Mouse (Mus musculus) liver, embryonic 14.5 days (tissue): ENCODE measurements around the gene Dync2li1. TPM values are rescaled to one million over a fixed set of nuclear protein-coding genes. Genes with fewer than 3 reads are reported as not detected.

Experiments used
- ATAC-seq: fragments of 200-750 bp; cut with Nextera tagmentation; 2 replicates; pipeline ENCODE4 v1.8.0; 2017; ENCODE audit warnings: moderate number of reproducible peaks, mild to moderate bottlenecking, moderate library complexity; ENCODE audit not compliant: insufficient read depth
- DNase-seq, 3 experiments: peaks; one replicate each; pipeline ENCODE4 v3.0.0-alpha.2; 2012 to 2013; ENCODE audit warnings: low read depth in 3 of 3, low spot score in 3 of 3
- H3K27ac ChIP-seq: fragments of 300-500 bp; sonication (generic); 2 replicates; pipeline ENCODE4 v1.5.1; 2014; ENCODE audit warnings: moderate library complexity, mild to moderate bottlenecking, control low read depth, inconsistent platforms
- H3K27me3 ChIP-seq: fragments of 300-500 bp; sonication (generic); 2 replicates; pipeline ENCODE4 v1.6.1; 2014; ENCODE audit warnings: mild to moderate bottlenecking, low read length, moderate library complexity; ENCODE audit not compliant: control insufficient read depth, insufficient read depth
- H3K36me3 ChIP-seq: fragments of 300-500 bp; sonication (generic); replicated peaks from 2 replicates; pipeline ENCODE4 v1.6.1; 2014; ENCODE audit warnings: low read depth; ENCODE audit not compliant: control insufficient read depth, insufficient read depth
- H3K4me1 ChIP-seq, 2 experiments: fragments of 200-500 bp in 1 of 2; fragments of 300-500 bp in 1 of 2; sonication (generic) in 1 of 2; replicated peaks; 2 replicates each; pipeline ENCODE4 v1.6.1; 2012 to 2014; ENCODE audit warnings: antibody characterized with exemption in 1 of 2, inconsistent platforms in 1 of 2, low read length in 1 of 2; ENCODE audit not compliant: control insufficient read depth in 2 of 2, insufficient read depth in 2 of 2
- H3K4me2 ChIP-seq: fragments of 300-500 bp; sonication (generic); 2 replicates; pipeline ENCODE4 v1.6.1; 2014; ENCODE audit warnings: low read depth, mild to moderate bottlenecking, control low read depth, moderate library complexity
- H3K4me3 ChIP-seq, 2 experiments: fragments of 200-500 bp in 1 of 2; fragments of 300-500 bp in 1 of 2; sonication (generic) in 1 of 2; 2 replicates each; pipeline ENCODE4 v1.5.1; 2012 to 2014; ENCODE audit warnings: low read depth in 2 of 2, low read length in 2 of 2, mild to moderate bottlenecking in 2 of 2, control low read depth in 1 of 2, inconsistent platforms in 1 of 2, moderate library complexity in 1 of 2; ENCODE audit not compliant: insufficient read depth in 1 of 2
- H3K9ac ChIP-seq: fragments of 300-500 bp; sonication (generic); replicated peaks from 2 replicates; pipeline ENCODE4 v1.6.1; 2014; ENCODE audit warnings: mild to moderate bottlenecking, control low read depth, moderate library complexity
- H3K9me3 ChIP-seq: fragments of 300-500 bp; sonication (generic); 2 replicates; pipeline ENCODE4 v1.6.1; 2016; ENCODE audit warnings: low read length, mixed read lengths; ENCODE audit not compliant: control insufficient read depth
- CTCF ChIP-seq: IDR thresholded peaks from 2 replicates; pipeline ENCODE4 v1.5.1; 2016; ENCODE audit warnings: antibody characterized with exemption, low read depth, control low read depth
- EP300 ChIP-seq: IDR thresholded peaks from 2 replicates; pipeline ENCODE4 v1.6.1; 2016; ENCODE audit warnings: antibody characterized with exemption, low read depth
- WGBS: fragments of 180-500 bp; shearing (Covaris S2); extraction: QIAGEN DNeasy Blood & Tissue Kit; methylation state at CpG from one replicate; pipeline ENCODE4 v1.1.7; 2014; ENCODE audit not compliant: insufficient replicate concordance; 5-methylcytosine and 5-hydroxymethylcytosine counted together
- polyA plus RNA-seq, 2 experiments: library from polyadenylated mRNA; depleted of rRNA in 1 of 2; stranded (reverse) in 1 of 2; unstranded in 1 of 2; fragments of >200 nt; fragmentation: Nextera tagmentation in 1 of 2; extraction: Ambion mirVana in 1 of 2; gene quantifications; 2 replicates each; pipeline versions ENCODE4 v1.2.1 to v1.2.3; 2012 to 2014

The Dync2li1 gene
- polyA plus RNA-seq (2012; rRNA removed) (0.39 and 1.1 TPM in 2 replicates), polyA plus RNA-seq (2014; fragmentation: Nextera tagmentation; extraction: Ambion mirVana) (1.5 and 1.8 TPM in 2 replicates)

DNA sequence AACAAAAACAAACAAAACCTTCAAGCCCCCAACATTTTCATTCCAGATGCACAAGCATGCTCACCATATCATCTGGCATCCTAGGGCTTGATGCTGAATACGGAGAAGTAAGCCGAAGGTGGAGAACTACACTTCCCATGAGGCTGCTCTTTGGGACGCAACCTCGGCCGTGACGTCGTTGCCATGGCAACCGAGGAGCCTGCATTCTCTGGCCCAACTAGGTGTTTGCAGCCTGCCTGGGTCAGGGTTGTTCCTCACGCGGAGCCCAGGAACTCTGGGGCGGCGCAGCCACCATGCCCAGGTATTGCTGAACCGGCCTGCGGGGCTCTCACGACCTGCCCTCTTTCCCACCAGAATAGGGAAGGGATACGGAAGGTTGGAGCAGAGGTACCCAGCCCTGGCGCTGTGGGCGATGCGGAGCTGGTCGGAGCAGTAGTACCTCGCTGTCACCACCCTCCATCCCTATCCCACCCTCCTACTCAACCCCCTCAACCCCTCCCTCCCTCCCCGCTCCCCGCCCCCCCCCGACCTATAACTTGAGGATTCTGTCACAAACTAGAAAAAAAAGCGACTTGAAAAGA lies at the start of gene Dync2li1:
Gene Dync2li1, plus strand, starts transcription at position 221 of the 581 bp plus-strand sequence.
- Histone ChIP-seq H3K9me3 (no peaks in the 10 kb centered on the region), H3K4me3 (peak within 1 kb of the TSS; percentile 39 to 45), H3K27me3 (no peaks in the 10 kb centered on the region), H3K9ac (no peak within 1 kb of the TSS), H3K4me1 (no peaks in the 10 kb centered on the region), H3K36me3 (no peaks in the 10 kb centered on the region), H3K4me2 (peak within 1 kb of the TSS; percentile 57), H3K27ac (no peak within 1 kb of the TSS)
- WGBS: 1% methylated on average over 25 of the region's 25 CpGs
- ATAC-seq (peak; percentile 79), DNase-seq (peak; percentile 54 to 62 (median 61))
- TF ChIP-seq EP300 (no peak), CTCF (no peak)

DNA sequence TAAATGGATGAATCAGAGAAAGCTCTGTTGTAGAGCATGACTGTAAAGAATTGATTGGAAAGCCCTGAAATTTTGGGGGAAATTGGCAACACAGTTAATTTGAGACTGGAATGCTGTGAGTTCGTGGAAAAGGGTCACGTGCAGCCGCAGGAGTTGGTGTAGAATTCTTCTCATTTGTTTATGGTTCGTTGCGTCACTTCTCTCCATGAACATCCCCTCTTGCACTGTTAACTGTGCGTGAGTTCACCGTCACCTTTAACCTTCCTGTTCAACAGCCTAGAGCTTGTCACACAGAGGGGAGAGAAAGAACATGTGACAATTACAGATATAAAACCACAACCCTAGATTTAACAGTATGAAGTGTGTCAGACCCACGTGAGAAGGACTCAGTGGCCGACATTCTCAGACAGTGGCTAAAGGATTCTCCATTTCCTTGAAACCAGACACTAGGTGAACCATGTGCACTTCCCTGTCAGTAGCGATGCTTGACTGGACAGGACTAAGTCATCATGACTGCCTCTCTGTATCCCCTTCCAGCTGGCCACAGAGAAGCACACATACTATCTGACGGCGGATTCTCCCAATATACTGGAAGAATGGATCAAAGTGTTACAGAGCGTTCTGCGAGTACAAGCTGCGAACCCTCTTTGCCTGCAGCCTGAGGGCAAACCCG lies 49.5 kb upstream of the Dync2li1 start:
- no peaks in the 10 kb centered on the region for H3K36me3 ChIP-seq
- no peak overlapping the region for H3K27ac ChIP-seq
- no peak overlapping the region for H3K9ac ChIP-seq
- H3K4me2 ChIP-seq: no peak overlapping the region
- peaks cover 0 to 4% of the 10 kb centered on the region in 2 experiments; a peak in 1 of 4 replicates for H3K4me1 ChIP-seq
- TF ChIP-seq EP300 (no peak), CTCF (no peak)
- no peaks in the 10 kb centered on the region for H3K27me3 ChIP-seq
- H3K9me3 ChIP-seq: no peaks in the 10 kb centered on the region
- 61% methylated on average over 16 of the region's 16 CpGs for WGBS
- no peak overlapping the region for H3K4me3 ChIP-seq
- no peak for ATAC-seq
- no peak for DNase-seq

DNA sequence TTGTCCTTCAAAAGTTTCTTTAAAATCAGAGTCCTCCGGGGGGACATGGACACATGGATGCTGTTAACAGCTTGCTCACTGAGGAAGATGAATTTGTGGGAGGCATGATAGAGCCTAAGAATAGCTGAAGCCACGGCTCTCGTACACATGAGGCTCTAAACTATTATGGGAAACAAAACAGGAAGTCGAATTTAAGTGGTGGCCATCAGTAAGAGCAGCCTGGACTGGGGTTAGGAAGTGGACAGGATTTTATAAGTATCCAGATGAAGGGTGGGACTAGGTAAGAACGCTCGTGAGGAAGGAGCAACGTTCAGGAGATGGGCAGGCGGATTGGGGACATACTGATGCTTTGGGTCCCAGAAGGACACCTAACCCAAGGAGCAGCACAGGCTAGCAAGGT lies 47.0 kb upstream of the Dync2li1 start:
- no peak overlapping the region for H3K4me3 ChIP-seq
- H3K9me3 ChIP-seq: no peaks in the 10 kb centered on the region
- 28% methylated on average over 8 of the region's 8 CpGs for WGBS
- H3K4me1 ChIP-seq: 0 out of 4 replicates have a peak, but pooled peaks cover 0 to 2% of the 10 kb centered on the region in 2 experiments
- no peak overlapping the region for H3K27ac ChIP-seq
- H3K36me3 ChIP-seq: no peaks in the 10 kb centered on the region
- no peaks in the 10 kb centered on the region for H3K27me3 ChIP-seq
- H3K4me2 ChIP-seq: no peak overlapping the region
- DNase-seq (no peak), ATAC-seq (no peak)
- TF ChIP-seq EP300 (no peak), CTCF (no peak)
- H3K9ac ChIP-seq: no peak overlapping the region

DNA sequence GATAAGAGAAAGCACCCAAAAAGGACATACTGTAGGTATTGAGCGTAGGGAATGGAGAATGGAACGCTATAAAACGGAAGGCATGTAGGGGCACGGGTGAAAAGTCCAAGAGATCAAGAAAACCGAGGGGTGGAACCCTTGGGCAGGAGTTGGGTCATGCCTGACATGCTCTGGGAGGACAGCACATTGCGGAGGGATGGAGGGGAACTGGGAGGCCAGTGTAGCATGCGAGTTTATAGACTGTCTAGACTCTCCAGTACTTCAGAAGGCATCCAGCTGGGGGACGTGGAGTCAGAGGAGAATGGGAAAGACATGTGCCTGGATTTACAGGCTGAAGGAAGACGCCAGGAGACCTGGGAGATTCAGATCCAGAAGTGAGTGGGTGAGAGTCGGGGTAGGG lies 46.5 kb upstream of the Dync2li1 start:
- 62% methylated on average over 10 of the region's 10 CpGs for WGBS
- Histone ChIP-seq H3K4me2 (no peak overlapping the region), H3K27ac (no peak overlapping the region), H3K36me3 (no peaks in the 10 kb centered on the region), H3K4me1 (0 out of 4 replicates have a peak, but pooled peaks cover 0 to 2% of the 10 kb centered on the region in 2 experiments), H3K27me3 (no peaks in the 10 kb centered on the region), H3K4me3 (no peak overlapping the region), H3K9me3 (no peaks in the 10 kb centered on the region), H3K9ac (no peak overlapping the region)
- DNase-seq: no peak
- TF ChIP-seq CTCF: no peak
- no peak for ATAC-seq

DNA sequence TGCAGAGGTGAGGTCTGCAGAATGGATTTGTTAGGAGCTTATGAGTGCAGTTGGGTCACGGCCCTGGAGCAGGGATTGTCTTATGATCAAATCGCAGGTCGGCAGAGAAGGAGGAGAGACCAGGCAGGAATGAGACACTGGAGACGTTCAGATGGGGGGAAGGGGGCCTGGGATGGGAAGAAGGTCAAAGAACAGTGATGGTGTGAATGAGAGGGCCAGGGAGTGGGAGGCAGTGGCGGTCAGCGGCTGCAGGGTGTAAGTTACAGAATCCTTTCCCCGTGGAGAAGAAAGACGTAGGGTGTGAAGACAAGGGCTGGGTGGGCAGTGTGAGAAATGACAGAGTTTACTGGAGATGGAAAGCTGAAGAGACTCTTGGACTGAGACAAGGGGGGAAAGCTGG lies 45.5 kb upstream of the Dync2li1 start:
- no peak overlapping the region for H3K4me2 ChIP-seq
- WGBS: 54% methylated on average over 8 of the region's 8 CpGs
- no peaks in the 10 kb centered on the region for H3K9me3 ChIP-seq
- H3K27ac ChIP-seq: no peak overlapping the region
- DNase-seq (no peak), ATAC-seq (no peak)
- H3K4me1 ChIP-seq: 0 out of 4 replicates have a peak, but pooled peaks cover 0 to 2% of the 10 kb centered on the region in 2 experiments
- no peaks in the 10 kb centered on the region for H3K36me3 ChIP-seq
- no peaks in the 10 kb centered on the region for H3K27me3 ChIP-seq
- TF ChIP-seq EP300 (no peak), CTCF (no peak)
- H3K4me3 ChIP-seq: no peak overlapping the region
- no peak overlapping the region for H3K9ac ChIP-seq
